8 mouse cellular contexts compared by ENCODE assay signal in the genomic region with DNA sequence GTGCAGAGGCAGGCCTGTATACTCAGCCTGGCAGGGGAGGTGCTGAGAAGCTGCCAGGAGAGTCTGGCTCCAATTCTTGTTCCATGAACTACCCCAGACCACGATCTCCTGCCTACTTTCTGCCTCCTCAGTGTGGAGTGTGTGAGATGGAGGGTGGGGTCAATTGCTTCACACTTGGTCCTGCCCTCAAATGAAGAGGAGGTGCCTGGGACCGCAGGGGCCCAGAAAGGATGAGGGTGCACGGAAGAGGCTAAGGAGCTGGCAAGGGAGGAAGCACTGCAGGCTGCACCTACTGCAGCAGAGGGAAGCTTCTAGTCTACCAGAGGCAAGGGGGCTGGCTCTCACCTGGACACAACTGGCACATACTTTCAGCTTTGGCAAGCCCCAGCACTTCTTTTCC. TPM values are rescaled to one million over a fixed set of nuclear protein-coding genes. Genes with fewer than 3 reads are reported as not detected.
DNase-seq lines count a peak whose midpoint lies in the region; ATAC-seq and TF ChIP-seq lines count a peak whose summit lies in the region.

No protein-coding gene starts in this region.

- no peak for DNase-seq in neural tube, embryonic 11.5 days (ENCODE audit: low spot score)
- DNase-seq in neural tube, embryonic 10.5 days (ENCODE audit: extremely low spot score, low spot score), result no peak
- peak; percentile 68 for DNase-seq in lung, postnatal 0 days (ENCODE audit: low spot score)
- peak; percentile 38 to 71 for DNase-seq in spleen, postnatal 4 days (ENCODE audit: low spot score in 2 of 2)
- no peak for DNase-seq in frontal cortex, postnatal 36 days (ENCODE audit: low spot score in 2 of 2)
- no peak for DNase-seq in adrenal gland, postnatal 14 days

- H3K9me3 ChIP-seq in neural tube, embryonic 11.5 days (ENCODE audit: control insufficient read depth, low read length), result no peaks in the 10 kb centered on the region
- peaks cover 19% of the 10 kb centered on the region for H3K9me3 ChIP-seq in erythroblast, embryonic 14.5 days (ENCODE audit: control insufficient read depth, low read length)
- H3K9me3 ChIP-seq in intestine, postnatal 0 days (ENCODE audit: control insufficient read depth), result no peaks in the 10 kb centered on the region
- H3K9me3 ChIP-seq in lung, postnatal 0 days (ENCODE audit: low read length), result no peaks in the 10 kb centered on the region

- peak overlapping the region; percentile 63 for H3K4me2 ChIP-seq in neural tube, embryonic 11.5 days (ENCODE audit: low read depth)
- peak overlapping the region; percentile 61 for H3K4me2 ChIP-seq in intestine, postnatal 0 days (replicated peaks; ENCODE audit: low read depth)
- peak overlapping the region; percentile 57 for H3K4me2 ChIP-seq in lung, postnatal 0 days (replicated peaks; ENCODE audit: low read depth, low read length)

- H3K4me3 ChIP-seq in neural tube, embryonic 11.5 days (ENCODE audit: low read depth, low read length), result peak overlapping the region; percentile 73
- H3K4me3 ChIP-seq in erythroblast, embryonic 14.5 days (replicated peaks), result peak overlapping the region; percentile 78
- H3K4me3 ChIP-seq in intestine, postnatal 0 days (ENCODE audit: low read depth, low read length), result peak overlapping the region; percentile 70
- H3K4me3 ChIP-seq in lung, postnatal 0 days (ENCODE audit: low read depth, low read length), result no peak overlapping the region

- 42% methylated on average over 3 of the region's 3 CpGs for WGBS in neural tube, embryonic 11.5 days
- 17% methylated on average over 2 of the region's 3 CpGs for WGBS in intestine, postnatal 0 days
- 21% methylated on average over 2 of the region's 3 CpGs for WGBS in lung, postnatal 0 days

- no peak for ATAC-seq in neural tube, embryonic 11.5 days (ENCODE audit: insufficient read depth, low FRiP score, low TSS enrichment)
- no peak for ATAC-seq in intestine, postnatal 0 days
- ATAC-seq in lung, postnatal 0 days, result no peak

- H3K9ac ChIP-seq in neural tube, embryonic 11.5 days (ENCODE audit: low read length), result peak overlapping the region; percentile 15
- no peak overlapping the region for H3K9ac ChIP-seq in intestine, postnatal 0 days (ENCODE audit: low read depth, low read length)
- H3K9ac ChIP-seq in lung, postnatal 0 days (replicated peaks; ENCODE audit: low read depth), result no peak overlapping the region

- no peak overlapping the region for H3K27ac ChIP-seq in neural tube, embryonic 11.5 days (ENCODE audit: low read depth, low read length)
- no peak overlapping the region; the same call in 1 of the 2 replicates for H3K27ac ChIP-seq in intestine, postnatal 0 days (ENCODE audit: low read depth, low read length)
- no peak overlapping the region for H3K27ac ChIP-seq in lung, postnatal 0 days (ENCODE audit: low read length)

- no peak for TF ChIP-seq EP300 in lung, postnatal 0 days (IDR thresholded peaks at IDR 0.05)

- H3K36me3 ChIP-seq in neural tube, embryonic 11.5 days (ENCODE audit: control insufficient read depth, insufficient read depth, low read length), result no peaks in the 10 kb centered on the region
- H3K36me3 ChIP-seq in erythroblast, embryonic 14.5 days (ENCODE audit: control insufficient read depth), result peaks cover 55% of the 10 kb centered on the region
- H3K36me3 ChIP-seq in intestine, postnatal 0 days (ENCODE audit: control insufficient read depth, insufficient read depth), result peaks cover 3% of the 10 kb centered on the region; the same call in 1 of the 2 replicates
- H3K36me3 ChIP-seq in lung, postnatal 0 days (ENCODE audit: insufficient read depth, low read length), result no peaks in the 10 kb centered on the region

- no peaks in the 10 kb centered on the region for H3K27me3 ChIP-seq in neural tube, embryonic 11.5 days (ENCODE audit: control insufficient read depth, insufficient read depth, low read length)
- peaks cover 13% of the 10 kb centered on the region for H3K27me3 ChIP-seq in erythroblast, embryonic 14.5 days (ENCODE audit: control insufficient read depth)
- H3K27me3 ChIP-seq in intestine, postnatal 0 days (replicated peaks; ENCODE audit: control insufficient read depth, insufficient read depth, low read length), result no peaks in the 10 kb centered on the region
- H3K27me3 ChIP-seq in lung, postnatal 0 days (replicated peaks; ENCODE audit: insufficient read depth, low read length), result no peaks in the 10 kb centered on the region

- peaks cover 8% of the 10 kb centered on the region for H3K4me1 ChIP-seq in neural tube, embryonic 11.5 days (ENCODE audit: control insufficient read depth, insufficient read depth, low read length)
- peaks cover 57% of the 10 kb centered on the region for H3K4me1 ChIP-seq in erythroblast, embryonic 14.5 days (ENCODE audit: control insufficient read depth)
- no peaks in the 10 kb centered on the region for H3K4me1 ChIP-seq in intestine, postnatal 0 days (replicated peaks; ENCODE audit: control insufficient read depth, insufficient read depth, low read length)
- no peaks in the 10 kb centered on the region; the same call in 1 of the 2 replicates for H3K4me1 ChIP-seq in lung, postnatal 0 days (ENCODE audit: insufficient read depth, low read depth, low read length)

- TF ChIP-seq CTCF in intestine, postnatal 0 days (IDR thresholded peaks at IDR 0.05; ENCODE audit: low read depth), result no peak
- no peak for TF ChIP-seq CTCF in lung, postnatal 0 days (IDR thresholded peaks at IDR 0.05)

RNA-seq across cellular contexts. Expression of gene Hcfc1, which starts 1.8 kb away (rescaled TPM):
- polyA plus RNA-seq in neural tube, embryonic 11.5 days (2014; fragmentation: Nextera tagmentation; extraction: Ambion mirVana), result 80.0 and 89.3 TPM in 2 replicates
- polyA plus RNA-seq in erythroblast, embryonic 14.5 days (2012), result 13.7 and 22.5 TPM in 2 replicates
- 19.0 and 22.6 TPM in 2 replicates for polyA plus RNA-seq in intestine, postnatal 0 days (2015; fragmentation: Nextera tagmentation; extraction: Ambion mirVana)
- polyA plus RNA-seq in lung, postnatal 0 days (2015; fragmentation: Nextera tagmentation; extraction: Ambion mirVana), result 19.0 and 22.8 TPM in 2 replicates
- 57.2 and 57.5 TPM in 2 replicates for total RNA-seq in adrenal gland, postnatal 14 days (2021)

RNA-seq across cellular contexts. Expression of gene Renbp, which starts 33.7 kb away (rescaled TPM):
- polyA plus RNA-seq in neural tube, embryonic 11.5 days (2014; fragmentation: Nextera tagmentation; extraction: Ambion mirVana), result 16.3 and 19.0 TPM in 2 replicates
- 0.91 and 3.1 TPM in 2 replicates for polyA plus RNA-seq in erythroblast, embryonic 14.5 days (2012)
- 788 and 922 TPM in 2 replicates for polyA plus RNA-seq in intestine, postnatal 0 days (2015; fragmentation: Nextera tagmentation; extraction: Ambion mirVana)
- polyA plus RNA-seq in lung, postnatal 0 days (2015; fragmentation: Nextera tagmentation; extraction: Ambion mirVana), result 79.4 and 83.5 TPM in 2 replicates
- 14.2 and 17.8 TPM in 2 replicates for total RNA-seq in adrenal gland, postnatal 14 days (2021)

RNA-seq across cellular contexts. Expression of gene Naa10, which starts 42.6 kb away (rescaled TPM):
- 133 and 144 TPM in 2 replicates for polyA plus RNA-seq in neural tube, embryonic 11.5 days (2014; fragmentation: Nextera tagmentation; extraction: Ambion mirVana)
- polyA plus RNA-seq in erythroblast, embryonic 14.5 days (2012), result 17.2 and 21.3 TPM in 2 replicates
- 76.6 and 76.7 TPM in 2 replicates for polyA plus RNA-seq in intestine, postnatal 0 days (2015; fragmentation: Nextera tagmentation; extraction: Ambion mirVana)
- 54.6 and 55.3 TPM in 2 replicates for polyA plus RNA-seq in lung, postnatal 0 days (2015; fragmentation: Nextera tagmentation; extraction: Ambion mirVana)
- total RNA-seq in adrenal gland, postnatal 14 days (2021), result 86.3 and 103 TPM in 2 replicates

RNA-seq across cellular contexts. Expression of gene Arhgap4, which starts 42.7 kb away (rescaled TPM):
- polyA plus RNA-seq in neural tube, embryonic 11.5 days (2014; fragmentation: Nextera tagmentation; extraction: Ambion mirVana), result 2.1 and 2.5 TPM in 2 replicates
- polyA plus RNA-seq in erythroblast, embryonic 14.5 days (2012), result 0.27 and 0.38 TPM in 2 replicates
- polyA plus RNA-seq in intestine, postnatal 0 days (2015; fragmentation: Nextera tagmentation; extraction: Ambion mirVana), result 2.5 and 2.7 TPM in 2 replicates
- 1.9 and 2.3 TPM in 2 replicates for polyA plus RNA-seq in lung, postnatal 0 days (2015; fragmentation: Nextera tagmentation; extraction: Ambion mirVana)
- total RNA-seq in adrenal gland, postnatal 14 days (2021), result 5.0 and 16.7 TPM in 2 replicates

RNA-seq across cellular contexts. Expression of gene Irak1, which starts 59.4 kb away (rescaled TPM):
- 33.4 and 42.2 TPM in 2 replicates for polyA plus RNA-seq in neural tube, embryonic 11.5 days (2014; fragmentation: Nextera tagmentation; extraction: Ambion mirVana)
- 16.2 and 16.9 TPM in 2 replicates for polyA plus RNA-seq in erythroblast, embryonic 14.5 days (2012)
- polyA plus RNA-seq in intestine, postnatal 0 days (2015; fragmentation: Nextera tagmentation; extraction: Ambion mirVana), result 21.6 and 22.7 TPM in 2 replicates
- polyA plus RNA-seq in lung, postnatal 0 days (2015; fragmentation: Nextera tagmentation; extraction: Ambion mirVana), result 39.4 and 39.5 TPM in 2 replicates
- total RNA-seq in adrenal gland, postnatal 14 days (2021), result 101 and 105 TPM in 2 replicates

Comparison
In these comparisons a context has a peak if more than half of its experiments do, and no peak if none do; other contexts are left out.
1. DNase-seq: peak in lung, postnatal 0 days (single experiment) and spleen, postnatal 4 days (2 of 2); none in neural tube, embryonic 11.5 days (single experiment), neural tube, embryonic 10.5 days (single experiment), frontal cortex, postnatal 36 days (0 of 2) and adrenal gland, postnatal 14 days (single experiment).
2. Peak in every context shown above with its lines, with median percentiles within 50 percentile points of each other: H3K4me2 ChIP-seq.